Mouse (Mus musculus): ENCODE data around the gene Usp35. TPM values are rescaled to one million over a fixed set of nuclear protein-coding genes. Genes with fewer than 3 reads are reported as not detected.

Usp35 gene
- polyA plus RNA-seq, 1 experiment from 2014 or later: 4.4 TPM

DNA sequence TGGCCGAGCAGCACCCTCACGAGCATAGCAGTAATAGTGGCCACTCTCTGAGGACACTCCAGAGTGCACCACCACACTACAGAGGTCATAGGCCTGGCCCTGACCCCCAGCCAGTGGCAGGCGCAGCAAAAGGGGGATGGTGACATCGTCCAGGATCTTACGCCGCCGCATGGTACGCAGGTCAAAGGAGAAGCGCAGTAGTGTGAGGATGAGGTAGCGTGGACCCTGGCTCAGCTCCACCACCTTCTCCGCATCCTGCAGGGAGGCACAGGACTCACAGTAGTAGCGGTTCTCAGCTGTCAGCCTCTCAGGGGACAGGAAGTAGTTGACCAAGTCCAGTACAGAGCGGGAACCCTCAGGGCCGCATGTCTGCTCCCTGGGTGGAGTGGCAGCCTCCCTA, 20.2 kb downstream of the Usp35 start:
- peaks cover 27% of the 10 kb centered on the region for H3K36me3 ChIP-seq (ENCODE audit: control insufficient read depth, insufficient read depth)
- H3K27me3 ChIP-seq (replicated peaks; ENCODE audit: control insufficient read depth, insufficient read depth, low read length): no peaks in the 10 kb centered on the region
- H3K4me1 ChIP-seq (replicated peaks; ENCODE audit: control insufficient read depth, insufficient read depth, low read length): no peaks in the 10 kb centered on the region
- no peak overlapping the region for H3K9ac ChIP-seq (replicated peaks; ENCODE audit: low read depth, low read length)
- WGBS: 96% methylated on average over 14 of the region's 14 CpGs
- H3K4me2 ChIP-seq (ENCODE audit: low read length): no peak overlapping the region
- H3K27ac ChIP-seq (ENCODE audit: low read length): no peak overlapping the region
- ATAC-seq: no peak
- no peaks in the 10 kb centered on the region; the same call in 1 of the 2 replicates for H3K9me3 ChIP-seq (ENCODE audit: control insufficient read depth, low read length)
- H3K4me3 ChIP-seq (replicated peaks; ENCODE audit: low read length): no peak overlapping the region

DNA sequence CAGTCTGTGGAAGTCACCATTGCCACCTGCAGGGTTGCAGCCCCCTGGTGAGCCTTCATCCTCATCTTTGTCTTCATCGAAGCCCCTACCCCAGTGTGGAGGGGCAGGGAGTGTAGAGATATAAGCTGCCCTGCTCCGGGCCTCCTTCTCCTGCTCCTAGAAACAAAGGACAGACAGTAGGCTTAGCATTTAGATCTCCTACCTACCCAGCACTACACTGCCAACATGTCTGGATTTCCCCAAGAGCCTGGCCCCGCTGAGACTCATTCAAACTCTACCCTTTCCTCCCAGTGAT, 21.5 kb downstream of the Usp35 start:
- H3K36me3 ChIP-seq (ENCODE audit: control insufficient read depth, insufficient read depth): peaks cover 23% of the 10 kb centered on the region
- WGBS: 88% methylated on average over 3 of the region's 3 CpGs
- no peak overlapping the region for H3K4me3 ChIP-seq (replicated peaks; ENCODE audit: low read length)
- no peaks in the 10 kb centered on the region; the same call in 1 of the 2 replicates for H3K9me3 ChIP-seq (ENCODE audit: control insufficient read depth, low read length)
- no peaks in the 10 kb centered on the region for H3K27me3 ChIP-seq (replicated peaks; ENCODE audit: control insufficient read depth, insufficient read depth, low read length)
- no peak overlapping the region for H3K9ac ChIP-seq (replicated peaks; ENCODE audit: low read depth, low read length)
- H3K27ac ChIP-seq (ENCODE audit: low read length): no peak overlapping the region
- H3K4me1 ChIP-seq (replicated peaks; ENCODE audit: control insufficient read depth, insufficient read depth, low read length): no peaks in the 10 kb centered on the region
- no peak overlapping the region for H3K4me2 ChIP-seq (ENCODE audit: low read length)
- no peak for ATAC-seq

DNA sequence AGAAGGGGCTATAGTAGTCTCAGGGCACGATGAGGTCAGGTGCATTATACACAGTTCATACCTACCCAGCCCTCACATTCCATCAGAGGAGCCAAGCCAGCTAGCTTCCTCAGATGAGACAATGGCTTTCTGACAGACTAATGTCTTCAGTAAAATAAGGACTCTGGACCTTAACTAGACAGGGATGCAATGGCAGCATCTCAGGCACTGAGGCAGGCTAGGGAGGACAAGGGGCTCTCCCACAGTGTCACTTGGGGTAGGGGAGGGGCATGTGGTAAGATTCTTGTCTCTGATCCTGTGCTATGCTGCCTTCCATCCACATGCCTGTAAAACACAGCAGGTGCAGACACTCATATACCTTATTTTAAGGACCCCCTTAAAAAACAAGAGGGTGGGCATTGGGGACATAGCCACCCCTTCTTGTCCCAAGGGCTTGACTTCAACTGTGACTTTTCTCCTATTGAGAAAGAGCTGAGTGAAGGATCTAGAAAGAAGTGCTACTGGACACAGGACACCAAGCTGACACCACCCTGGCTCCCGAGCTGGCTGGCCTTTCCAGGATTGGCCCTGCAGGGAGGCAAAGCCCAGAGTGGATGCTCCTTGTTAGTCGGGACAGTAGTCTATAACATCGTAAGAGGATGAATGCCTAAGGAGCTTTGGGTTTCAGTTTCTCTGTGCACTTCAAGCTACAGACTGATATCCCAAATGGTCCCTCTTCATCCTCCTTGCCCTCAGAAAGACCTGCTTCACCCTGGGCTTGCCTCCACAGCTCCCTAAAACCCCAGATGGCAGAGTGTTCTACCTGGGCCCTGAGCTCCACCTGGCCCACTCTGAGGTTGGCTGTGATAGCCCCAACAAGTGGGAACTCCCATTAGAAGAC, 22.1 kb downstream of the Usp35 start:
- H3K4me3 ChIP-seq (replicated peaks; ENCODE audit: low read length): no peak overlapping the region
- no peaks in the 10 kb centered on the region for H3K27me3 ChIP-seq (replicated peaks; ENCODE audit: control insufficient read depth, insufficient read depth, low read length)
- no peak overlapping the region for H3K4me2 ChIP-seq (ENCODE audit: low read length)
- peaks cover 26% of the 10 kb centered on the region for H3K36me3 ChIP-seq (ENCODE audit: control insufficient read depth, insufficient read depth)
- H3K9ac ChIP-seq (replicated peaks; ENCODE audit: low read depth, low read length): no peak overlapping the region
- WGBS: 83% methylated on average over 4 of the region's 4 CpGs
- ATAC-seq: no peak
- no peak overlapping the region for H3K27ac ChIP-seq (ENCODE audit: low read length)
- no peaks in the 10 kb centered on the region; the same call in 1 of the 2 replicates for H3K9me3 ChIP-seq (ENCODE audit: control insufficient read depth, low read length)
- H3K4me1 ChIP-seq (replicated peaks; ENCODE audit: control insufficient read depth, insufficient read depth, low read length): no peaks in the 10 kb centered on the region

DNA sequence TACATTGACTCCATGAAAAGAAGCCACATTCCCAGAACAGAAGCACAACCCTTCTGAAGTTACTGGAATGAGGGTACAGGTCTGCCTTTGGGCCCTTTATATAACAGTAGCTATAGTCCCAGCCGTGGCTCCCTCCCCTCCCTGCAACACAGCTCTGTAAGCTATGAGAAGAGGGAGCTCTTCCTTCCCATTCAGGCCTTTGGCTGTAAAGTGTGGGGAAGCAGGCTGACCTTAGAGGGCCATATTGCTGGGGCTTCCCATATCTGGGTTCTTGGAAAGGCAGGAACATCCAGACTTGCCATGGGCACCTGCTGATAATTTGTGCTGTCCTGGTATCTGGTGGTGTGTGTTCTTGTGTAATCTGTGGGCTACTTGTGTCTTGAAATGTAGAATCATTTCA, 24.3 kb downstream of the Usp35 start:
- Histone ChIP-seq H3K9ac (replicated peaks; ENCODE audit: low read depth, low read length) (no peak overlapping the region), H3K9me3 (ENCODE audit: control insufficient read depth, low read length) (no peaks in the 10 kb centered on the region; the same call in 1 of the 2 replicates), H3K4me3 (replicated peaks; ENCODE audit: low read length) (no peak overlapping the region), H3K4me1 (replicated peaks; ENCODE audit: control insufficient read depth, insufficient read depth, low read length) (no peaks in the 10 kb centered on the region), H3K36me3 (ENCODE audit: control insufficient read depth, insufficient read depth) (peaks cover 33% of the 10 kb centered on the region), H3K27me3 (replicated peaks; ENCODE audit: control insufficient read depth, insufficient read depth, low read length) (no peaks in the 10 kb centered on the region), H3K4me2 (ENCODE audit: low read length) (no peak overlapping the region), H3K27ac (ENCODE audit: low read length) (no peak overlapping the region)
- no peak for ATAC-seq
- WGBS: 86% methylated on average over 1 of the region's 1 CpGs

DNA sequence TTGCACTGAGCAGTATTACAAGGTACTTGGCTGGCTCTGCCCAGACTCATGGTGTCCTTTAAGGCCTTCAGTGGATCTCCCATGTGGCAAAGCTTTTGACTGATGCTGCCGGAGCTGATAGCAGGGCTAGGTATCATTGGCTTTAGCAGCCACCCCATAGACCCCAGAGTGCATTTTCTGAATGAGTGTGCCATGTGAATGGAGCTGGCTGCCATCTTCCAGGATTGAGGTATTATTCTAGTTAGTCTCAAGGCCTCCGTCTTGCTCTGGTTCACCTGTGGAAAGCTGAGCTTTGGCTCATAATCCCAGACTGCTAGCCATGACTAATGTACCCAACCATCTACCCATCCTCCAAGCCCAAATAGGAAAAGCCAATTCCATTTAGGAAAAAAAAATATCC, 25.0 kb downstream of the Usp35 start:
- no peak overlapping the region for H3K4me3 ChIP-seq (replicated peaks; ENCODE audit: low read length)
- no peaks in the 10 kb centered on the region for H3K4me1 ChIP-seq (replicated peaks; ENCODE audit: control insufficient read depth, insufficient read depth, low read length)
- H3K9me3 ChIP-seq (ENCODE audit: control insufficient read depth, low read length): no peaks in the 10 kb centered on the region; the same call in 1 of the 2 replicates
- H3K9ac ChIP-seq (replicated peaks; ENCODE audit: low read depth, low read length): no peak overlapping the region
- peaks cover 33% of the 10 kb centered on the region for H3K36me3 ChIP-seq (ENCODE audit: control insufficient read depth, insufficient read depth)
- WGBS: 100% methylated on average over 2 of the region's 2 CpGs
- H3K4me2 ChIP-seq (ENCODE audit: low read length): no peak overlapping the region
- no peaks in the 10 kb centered on the region for H3K27me3 ChIP-seq (replicated peaks; ENCODE audit: control insufficient read depth, insufficient read depth, low read length)
- ATAC-seq: no peak
- no peak overlapping the region for H3K27ac ChIP-seq (ENCODE audit: low read length)

DNA sequence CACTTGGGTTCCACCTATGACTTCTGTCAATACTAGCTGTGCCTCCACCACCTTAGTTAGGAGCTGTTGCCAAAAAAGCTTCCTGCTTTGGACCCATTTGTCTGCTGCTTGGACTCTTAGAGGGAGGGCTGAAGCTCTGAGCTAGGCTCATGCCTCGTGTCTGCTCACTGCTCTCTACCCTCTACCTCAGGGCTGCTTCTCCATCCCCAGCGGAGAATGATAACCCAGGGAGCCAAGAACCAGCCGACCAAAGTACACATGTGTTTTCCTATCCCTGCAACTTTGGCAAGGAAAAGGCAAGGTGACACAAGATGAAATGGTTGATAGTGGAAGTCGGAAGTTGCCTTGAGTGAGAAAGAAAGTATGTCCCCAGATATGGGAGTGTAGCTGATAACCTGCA, 26.6 kb downstream of the Usp35 start:
- Histone ChIP-seq H3K9ac (replicated peaks; ENCODE audit: low read depth, low read length) (no peak overlapping the region), H3K27me3 (replicated peaks; ENCODE audit: control insufficient read depth, insufficient read depth, low read length) (no peaks in the 10 kb centered on the region), H3K4me1 (replicated peaks; ENCODE audit: control insufficient read depth, insufficient read depth, low read length) (no peaks in the 10 kb centered on the region), H3K4me3 (replicated peaks; ENCODE audit: low read length) (no peak overlapping the region), H3K9me3 (ENCODE audit: control insufficient read depth, low read length) (no peaks in the 10 kb centered on the region; the same call in 1 of the 2 replicates), H3K36me3 (ENCODE audit: control insufficient read depth, insufficient read depth) (peaks cover 28% of the 10 kb centered on the region), H3K4me2 (ENCODE audit: low read length) (no peak overlapping the region), H3K27ac (ENCODE audit: low read length) (no peak overlapping the region)
- ATAC-seq: no peak
- WGBS: 93% methylated on average over 4 of the region's 4 CpGs

DNA sequence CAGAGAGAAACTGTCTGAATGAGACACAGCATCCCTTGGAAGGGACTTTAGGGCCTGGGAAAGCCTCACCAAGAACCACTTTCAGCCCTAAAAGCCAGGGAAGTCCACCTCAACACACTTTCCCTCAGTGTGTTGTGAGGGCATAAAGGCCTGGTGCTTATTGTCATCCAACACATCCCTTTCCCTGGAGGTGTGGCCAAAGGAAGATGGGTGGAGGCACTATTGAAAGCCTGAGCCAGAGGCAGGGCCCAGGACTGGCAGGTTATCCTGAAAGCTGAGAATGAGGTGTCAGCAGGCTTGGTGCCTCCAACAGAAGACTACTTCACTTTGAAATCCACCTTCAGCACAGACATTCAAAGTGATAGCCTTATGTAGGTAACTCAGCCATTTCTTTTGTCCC, 27.3 kb downstream of the Usp35 start:
- no peaks in the 10 kb centered on the region; the same call in 1 of the 2 replicates for H3K9me3 ChIP-seq (ENCODE audit: control insufficient read depth, low read length)
- peaks cover 28% of the 10 kb centered on the region for H3K36me3 ChIP-seq (ENCODE audit: control insufficient read depth, insufficient read depth)
- no peak overlapping the region for H3K4me2 ChIP-seq (ENCODE audit: low read length)
- no peak overlapping the region for H3K27ac ChIP-seq (ENCODE audit: low read length)
- H3K4me3 ChIP-seq (replicated peaks; ENCODE audit: low read length): no peak overlapping the region
- no peak for ATAC-seq
- no peaks in the 10 kb centered on the region for H3K4me1 ChIP-seq (replicated peaks; ENCODE audit: control insufficient read depth, insufficient read depth, low read length)
- H3K9ac ChIP-seq (replicated peaks; ENCODE audit: low read depth, low read length): no peak overlapping the region
- H3K27me3 ChIP-seq (replicated peaks; ENCODE audit: control insufficient read depth, insufficient read depth, low read length): no peaks in the 10 kb centered on the region

DNA sequence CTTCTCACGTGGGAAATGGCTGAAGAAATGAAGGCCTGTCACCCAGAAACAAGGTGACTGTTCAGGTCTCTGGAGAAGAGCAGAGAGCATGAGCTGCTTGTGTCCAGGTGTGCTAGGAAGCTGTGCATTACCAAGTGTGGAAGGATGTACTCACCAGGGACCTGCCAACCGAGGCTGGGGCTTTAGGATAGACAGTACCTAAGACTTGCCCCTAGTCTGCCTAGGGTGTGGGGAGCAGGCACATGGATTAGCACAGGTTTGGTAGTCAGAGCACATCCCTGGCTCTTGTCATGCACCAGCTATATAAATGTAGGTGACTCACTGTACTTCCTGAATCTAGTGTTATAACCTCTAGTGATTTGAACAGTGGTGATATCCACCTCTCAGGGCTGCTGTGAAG, 28.2 kb downstream of the Usp35 start:
- no peak for ATAC-seq
- H3K4me3 ChIP-seq (replicated peaks; ENCODE audit: low read length): no peak overlapping the region
- H3K9ac ChIP-seq (replicated peaks; ENCODE audit: low read depth, low read length): no peak overlapping the region
- no peaks in the 10 kb centered on the region for H3K27me3 ChIP-seq (replicated peaks; ENCODE audit: control insufficient read depth, insufficient read depth, low read length)
- H3K36me3 ChIP-seq (ENCODE audit: control insufficient read depth, insufficient read depth): peaks cover 22% of the 10 kb centered on the region
- H3K9me3 ChIP-seq (ENCODE audit: control insufficient read depth, low read length): no peaks in the 10 kb centered on the region; the same call in 1 of the 2 replicates
- no peaks in the 10 kb centered on the region for H3K4me1 ChIP-seq (replicated peaks; ENCODE audit: control insufficient read depth, insufficient read depth, low read length)
- no peak overlapping the region for H3K4me2 ChIP-seq (ENCODE audit: low read length)
- no peak overlapping the region for H3K27ac ChIP-seq (ENCODE audit: low read length)
- 80% methylated on average over 2 of the region's 2 CpGs for WGBS

DNA sequence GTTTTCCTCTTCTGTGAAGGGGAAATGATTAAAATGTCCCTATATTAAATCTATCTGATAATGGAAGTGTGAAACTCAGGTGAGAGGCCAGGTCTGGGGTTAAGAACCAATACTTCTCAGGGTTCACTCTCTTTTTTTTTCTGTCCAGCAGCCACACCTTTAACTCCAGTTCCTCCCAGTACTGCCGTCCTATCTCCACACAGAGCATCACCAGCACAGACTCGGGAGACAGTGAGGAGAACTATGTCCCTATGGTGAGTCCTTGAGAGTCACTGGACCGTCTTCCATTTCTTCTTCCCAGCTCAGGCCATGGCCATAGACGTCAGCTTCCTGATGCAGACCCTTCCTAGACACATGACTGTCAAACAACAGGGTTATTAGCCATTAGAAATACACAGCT, 28.9 kb downstream of the Usp35 start:
- Histone ChIP-seq H3K4me3 (replicated peaks; ENCODE audit: low read length) (no peak overlapping the region), H3K27ac (ENCODE audit: low read length) (no peak overlapping the region), H3K27me3 (replicated peaks; ENCODE audit: control insufficient read depth, insufficient read depth, low read length) (no peaks in the 10 kb centered on the region), H3K4me2 (ENCODE audit: low read length) (no peak overlapping the region), H3K4me1 (replicated peaks; ENCODE audit: control insufficient read depth, insufficient read depth, low read length) (no peaks in the 10 kb centered on the region), H3K9me3 (ENCODE audit: control insufficient read depth, low read length) (no peaks in the 10 kb centered on the region), H3K36me3 (ENCODE audit: control insufficient read depth, insufficient read depth) (peaks cover 18% of the 10 kb centered on the region), H3K9ac (replicated peaks; ENCODE audit: low read depth, low read length) (no peak overlapping the region)
- no peak for ATAC-seq
- 90% methylated on average over 4 of the region's 4 CpGs for WGBS

All from forebrain, embryonic 16.5 days (tissue).